Mouse (Mus musculus) heart, adult 2 months (tissue): ENCODE measurements around the gene Kcnt1.

Experiments used
- CTCF ChIP-seq: fragments of 200-600 bp; IDR thresholded peaks from 2 replicates; pipeline ENCODE4 v1.8.1; 2022; ENCODE audit warnings: antibody characterized with exemption, mild to moderate bottlenecking, moderate library complexity
- POLR2A ChIP-seq: fragments of 200-500 bp; IDR thresholded peaks from 2 replicates; pipeline ENCODE4 v1.6.1; 2011; ENCODE audit warnings: mild to moderate bottlenecking, low read depth, low read length, control low read depth; ENCODE audit not compliant: insufficient read depth

DNA sequence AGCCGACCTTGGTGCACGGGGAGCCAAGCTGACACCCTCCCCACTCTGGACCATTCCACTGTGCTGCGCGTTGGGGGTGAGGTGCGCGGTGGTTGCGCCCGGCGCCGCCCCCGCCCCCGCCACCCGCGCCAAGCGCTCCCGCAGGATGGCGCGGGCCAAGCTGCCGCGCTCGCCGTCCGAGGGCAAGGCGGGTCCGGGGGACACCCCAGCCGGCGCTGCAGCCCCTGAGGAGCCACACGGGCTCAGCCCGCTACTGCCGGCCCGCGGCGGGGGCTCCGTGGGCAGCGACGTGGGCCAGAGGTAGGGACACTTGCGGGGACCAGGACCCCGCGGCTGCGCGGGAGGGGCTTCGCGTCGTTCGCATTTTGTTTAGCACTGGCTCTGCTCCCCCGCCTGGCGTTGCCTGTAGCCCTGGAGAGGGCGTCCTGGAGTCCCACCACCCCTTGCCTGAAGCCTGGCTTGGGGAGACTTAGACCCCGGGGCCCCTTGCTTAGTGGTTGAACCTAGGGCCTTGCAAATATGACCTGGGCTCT is 14.3 kb downstream of the Kcnt1 start:
- TF ChIP-seq CTCF (no peak), POLR2A (no peak)
